Mouse (Mus musculus) adrenal gland (tissue): Measurements from ENCODE around the gene Gm2000.
"Not testable (repeated sequence)": the region's sequence is repeated elsewhere in the genome, so short reads cannot be mapped to it uniquely, and the experiment has no call there.

ENCODE experiments used
- intact Hi-C: fragments of 180-260 bp; cut with DNase I; formaldehyde crosslinking; loops from one replicate; pipeline ENCODE4 v1.15.1; 2025
- long read RNA-seq, 2 experiments: library from polyadenylated mRNA; unstranded; transcript quantifications; one replicate each; pipeline ENCODE4 v2.0.0; 2020; ENCODE audit warnings: borderline replicate concordance in 1 of 2; ENCODE audit not compliant: insufficient replicate concordance in 1 of 2

Gene Gm2000
- long read RNA-seq, experiment 1, transcript Gm2000-201 (1 exons, 445 nt) = major isoform, 105 of 105 reads
- long read RNA-seq, experiment 1, partial matches to known transcripts = 0 of 105 reads
- long read RNA-seq, experiment 1, other reads (novel, unspliced or antisense) = 0 of 105 reads
- long read RNA-seq, experiment 2, transcript Gm2000-201 (1 exons, 445 nt) = major isoform, 118 of 118 reads
- long read RNA-seq, experiment 2, partial matches to known transcripts = 0 of 118 reads
- long read RNA-seq, experiment 2, other reads (novel, unspliced or antisense) = 0 of 118 reads

- intact Hi-C loops = no loop called here
These were observed at the start of gene Gm2000 for GRCm38 (mm10) chr1:156365740-156366139. Gene Gm2000 (plus strand): TSS chr1:156366040.

DNA sequence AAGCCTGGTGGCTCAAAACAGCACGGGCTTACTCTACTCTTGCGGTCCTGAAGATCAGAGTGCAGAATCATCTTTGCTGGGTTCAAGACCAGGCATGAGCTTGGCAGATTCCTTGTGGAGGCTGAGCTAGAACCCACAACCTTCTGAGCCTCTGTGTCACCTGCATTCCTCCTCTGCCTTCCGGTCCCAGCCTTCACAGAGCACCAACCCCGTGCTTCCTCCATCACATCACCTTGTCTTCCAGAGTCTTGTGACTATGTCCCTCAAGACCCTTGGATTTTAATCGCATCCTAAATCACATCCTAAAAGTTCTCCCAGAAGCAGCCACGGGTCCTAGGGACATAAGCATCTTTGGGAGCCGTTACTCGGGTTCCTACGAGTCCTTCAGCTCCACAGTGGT is 42.7 kb upstream of the Gm2000 start:
- intact Hi-C loops = no loop called here

DNA sequence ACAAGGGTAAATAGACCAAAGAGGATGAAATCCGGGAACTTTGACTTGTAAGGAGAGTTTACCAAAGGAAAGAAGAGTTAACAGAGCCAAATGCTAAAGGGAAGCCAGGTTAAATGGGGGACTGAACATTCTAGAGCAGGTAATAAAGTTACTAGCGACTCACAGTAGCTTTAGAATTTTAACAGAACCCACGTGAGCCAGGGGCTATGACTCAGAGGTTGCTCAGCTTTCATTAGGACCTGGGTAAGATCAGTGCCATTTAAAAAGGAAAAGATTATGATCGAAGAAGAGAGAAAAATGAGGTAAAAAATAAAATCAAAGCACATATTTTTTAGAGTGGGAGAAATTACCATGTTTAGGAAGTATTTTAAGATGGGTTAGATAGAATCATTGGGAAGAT is 25.0 kb upstream of the Gm2000 start:
- intact Hi-C loops = no loop called here

DNA sequence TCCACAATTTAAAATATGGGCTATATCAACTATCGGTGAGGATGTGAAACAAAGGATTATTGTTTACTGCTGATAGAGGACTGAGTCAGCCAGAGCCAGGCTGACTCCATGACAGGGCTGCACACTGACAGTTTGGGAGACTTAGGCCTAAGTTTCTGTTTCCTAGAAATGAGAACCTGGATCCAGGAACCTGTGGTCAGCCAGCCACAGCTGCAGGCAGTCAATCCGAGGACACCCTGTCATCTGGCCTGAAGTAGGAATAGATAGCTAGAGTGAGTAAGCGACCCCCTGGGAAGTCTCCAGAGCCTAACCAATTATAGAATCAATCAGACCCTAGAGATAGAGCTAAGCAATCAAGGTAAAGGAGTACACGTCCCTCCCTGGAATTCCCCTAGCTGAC is 21.4 kb upstream of the Gm2000 start:
- intact Hi-C loops = no loop called here

DNA sequence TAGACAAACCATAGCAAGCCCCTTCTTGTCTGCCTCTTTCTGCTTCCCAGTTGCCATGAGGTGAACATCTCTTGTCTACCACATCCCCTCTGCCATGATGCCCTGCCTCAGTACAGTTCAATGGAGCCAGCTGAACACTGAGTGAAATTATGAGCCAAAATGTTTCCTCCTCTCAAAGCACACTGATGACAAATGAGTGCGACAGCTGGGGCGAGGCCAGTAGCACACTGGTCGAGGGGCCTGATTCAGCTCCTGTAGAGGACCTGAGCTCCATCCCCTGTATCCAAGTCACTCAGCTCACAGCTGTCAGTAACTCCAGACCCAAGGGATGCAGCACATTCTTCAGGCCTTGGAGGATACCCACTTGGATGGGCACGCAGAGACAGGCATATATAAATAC is 20.2 kb upstream of the Gm2000 start:
- intact Hi-C loops = no loop called here

- intact Hi-C loops = no loop called here
These were observed 16.8 kb upstream of the Gm2000 start for GRCm38 (mm10) chr1:156349031-156349430.

GRCm38 (mm10) chr1:156350441-156350840 is 15.4 kb upstream of the Gm2000 start:
- intact Hi-C loops = no loop called here

DNA sequence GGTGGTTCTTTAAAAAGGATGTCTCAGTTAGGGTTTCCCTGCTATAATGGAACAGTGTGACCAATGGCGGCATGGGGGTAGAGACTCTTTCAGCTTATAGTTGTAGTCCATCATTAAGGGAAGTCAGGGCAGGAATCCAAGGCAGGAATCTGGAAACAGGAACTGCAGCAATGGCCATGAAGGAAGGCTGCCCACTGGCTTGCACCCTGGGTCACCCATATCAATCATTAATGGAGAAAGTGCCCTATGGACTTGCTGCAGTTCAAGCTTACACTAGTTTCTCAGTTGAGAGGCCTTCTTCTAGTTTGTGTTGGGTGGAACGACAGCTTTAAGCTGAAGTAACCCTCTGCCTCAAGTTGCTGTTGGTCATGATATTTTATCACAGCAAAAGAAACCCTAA is 13.4 kb upstream of the Gm2000 start:
- intact Hi-C loops = no loop called here

DNA sequence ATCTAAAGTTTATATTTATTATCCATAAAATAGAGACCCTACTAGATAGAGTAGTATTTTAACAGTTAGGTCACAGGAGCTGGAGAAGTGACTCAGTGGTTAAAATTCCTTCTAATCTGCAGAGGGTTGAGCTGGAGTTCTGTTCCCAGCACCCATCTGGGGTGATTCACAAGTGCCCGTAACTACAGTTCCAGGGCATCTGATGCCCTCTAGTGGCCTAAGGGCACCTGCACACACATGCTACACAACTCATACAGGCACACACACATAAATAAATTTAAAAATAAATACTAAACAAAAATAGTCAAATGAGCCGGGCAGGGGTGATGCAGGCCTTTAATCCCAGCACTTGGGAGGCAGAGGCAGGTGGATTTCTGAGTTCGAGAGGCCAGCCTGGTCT is 15.4 kb downstream of the Gm2000 start:
- intact Hi-C loops = no loop called here

DNA sequence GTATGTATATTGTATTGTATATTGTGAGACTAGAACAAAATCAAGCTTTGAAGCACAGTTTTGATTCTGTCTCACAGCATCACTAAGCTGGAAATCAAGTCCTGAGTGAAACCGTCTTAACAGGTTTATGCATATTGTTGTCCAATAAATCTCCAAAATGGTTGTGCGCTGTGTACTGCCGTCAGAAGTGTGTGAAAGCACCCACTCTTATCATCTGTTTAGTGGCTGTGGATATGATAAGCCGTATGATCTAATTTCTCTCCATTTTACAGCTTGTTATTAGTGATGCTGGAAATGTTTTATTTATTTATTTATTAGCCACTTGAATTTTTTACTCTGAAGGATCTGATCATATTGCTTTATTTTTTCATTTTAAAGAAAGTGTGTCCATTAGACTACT is 20.4 kb downstream of the Gm2000 start:
- intact Hi-C loops = no loop called here

GRCm38 (mm10) chr1:156386880-156387279 is 21.0 kb downstream of the Gm2000 start:
- intact Hi-C loops = no loop called here

DNA sequence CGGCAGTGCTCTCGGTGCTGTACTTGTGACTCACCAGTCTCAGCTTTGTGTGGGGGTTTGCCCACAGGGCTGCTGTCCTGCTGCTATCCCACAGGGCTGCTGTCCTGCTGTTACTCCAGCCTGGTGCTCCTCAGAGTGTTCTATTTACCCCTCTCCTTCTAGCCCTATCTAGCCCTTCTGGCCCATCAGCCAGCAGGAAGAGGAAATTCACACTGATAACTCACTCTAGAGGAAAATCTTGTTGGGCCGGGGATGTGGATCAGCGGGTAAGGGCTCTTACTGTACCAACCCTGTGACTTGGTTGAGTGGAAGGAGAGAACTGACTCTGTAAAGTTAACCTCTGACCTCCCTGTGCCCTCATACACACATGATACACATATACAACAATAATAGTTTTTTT is 27.3 kb downstream of the Gm2000 start:
- intact Hi-C loops = no loop called here

GRCm38 (mm10) chr1:156400159-156400558 is 34.3 kb downstream of the Gm2000 start:
- intact Hi-C loops = not testable (repeated sequence)

- intact Hi-C loops = no loop called here
These were observed 36.7 kb downstream of the Gm2000 start for GRCm38 (mm10) chr1:156402491-156402890.

DNA sequence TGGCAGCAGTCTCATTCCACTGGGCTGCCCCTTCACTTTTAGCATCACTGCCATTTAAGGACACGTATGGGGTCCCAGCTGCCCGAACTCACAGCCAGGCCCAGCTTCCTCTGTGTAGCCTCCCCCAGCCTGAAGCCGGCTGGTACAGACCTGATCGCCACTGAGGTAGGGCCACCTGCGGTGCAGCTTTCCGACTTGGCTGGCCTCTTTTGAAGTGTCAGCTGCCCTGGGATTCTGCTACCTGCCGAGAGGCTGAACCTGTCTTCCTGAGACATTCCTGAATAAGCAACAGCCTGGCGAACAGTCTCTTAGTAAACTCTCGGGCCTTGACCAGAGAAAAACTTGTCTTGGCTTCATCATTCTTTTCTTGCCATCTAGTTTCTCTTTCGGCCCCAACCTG is 37.4 kb downstream of the Gm2000 start:
- intact Hi-C loops = no loop called here

DNA sequence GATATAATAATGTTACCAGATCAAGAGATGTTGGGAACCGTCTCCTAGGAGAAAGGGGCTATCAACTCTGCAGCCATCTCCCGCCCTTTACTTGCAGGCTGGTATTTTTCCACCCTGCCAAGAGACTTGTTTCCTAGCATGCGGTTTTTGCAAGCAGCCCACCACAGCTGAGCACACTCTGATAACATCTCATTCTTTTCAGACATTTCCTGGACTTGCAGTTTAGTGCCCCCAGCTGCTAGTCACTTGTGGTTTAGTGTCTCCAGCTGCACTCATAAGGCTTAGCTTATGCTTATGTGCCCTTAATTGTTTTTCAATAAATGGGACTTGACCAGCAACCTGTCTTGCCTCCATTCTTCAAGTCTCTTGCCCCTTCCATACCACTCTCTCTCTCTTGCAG is 42.2 kb downstream of the Gm2000 start:
- intact Hi-C loops = no loop called here

DNA sequence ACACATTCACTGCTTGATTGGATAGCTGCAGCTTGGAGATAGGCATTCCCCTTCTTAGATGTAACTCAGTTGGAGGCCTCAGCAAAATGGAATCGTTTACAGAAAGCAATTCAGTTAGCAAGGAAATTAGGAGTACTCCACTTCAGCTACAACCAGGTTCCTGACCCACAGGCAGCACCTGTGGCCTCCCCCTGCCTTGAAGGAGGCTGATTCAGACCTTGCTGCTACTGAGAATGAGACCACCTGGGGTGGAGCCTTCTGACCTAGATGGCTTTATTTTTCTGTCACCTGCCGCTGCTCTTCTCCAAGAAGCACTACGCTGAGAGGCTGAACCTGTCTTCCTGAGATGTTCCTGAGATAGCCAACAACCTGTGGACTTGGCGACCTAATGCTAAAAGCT is 42.7 kb downstream of the Gm2000 start:
- intact Hi-C loops = no loop called here
